Mouse (Mus musculus) granulocyte monocyte progenitor cell, adult 5-6 weeks (primary cell): Measurements from ENCODE around the gene Elp1. TPM values are rescaled to one million over a fixed set of nuclear protein-coding genes. Genes with fewer than 3 reads are reported as not detected.

Experiments
- ATAC-seq: replicated peaks from 2 replicates; pipeline ENCODE4 v1.8.0; 2016; ENCODE audit warnings: mild to moderate bottlenecking, moderate TSS enrichment, inconsistent platforms; ENCODE audit not compliant: poor library complexity, severe bottlenecking
- total RNA-seq, 2 experiments: library from RNA; stranded (forward) in 1 of 2; stranded (reverse) in 1 of 2; fragments of 200-712, 200-1000 nt in 1 of 2; fragments of >200 nt in 1 of 2; fragmentation: Nextera tagmentation in 1 of 2; gene quantifications; 2 replicates each; pipeline ENCODE4 v1.2.3; 2014 to 2017

Elp1 gene
- total RNA-seq, 2 experiments from 2014 or later: 39.4 to 52.5 TPM

- no peak for ATAC-seq
Observed at GRCm38 (mm10) chr4:56718573-56719442, 83.3 kb downstream of the Elp1 start.

GRCm38 (mm10) chr4:56717932-56718331, 84.2 kb downstream of the Elp1 start:
- ATAC-seq: no peak

- ATAC-seq: no peak
Observed at GRCm38 (mm10) chr4:56716801-56717200, 85.3 kb downstream of the Elp1 start.

GRCm38 (mm10) chr4:56713155-56713554, 89.0 kb downstream of the Elp1 start:
- no peak for ATAC-seq

GRCm38 (mm10) chr4:56702234-56702633, 99.9 kb downstream of the Elp1 start:
- ATAC-seq: no peak

Other genes with a start within 250 kb of the Elp1 start
- not detected in 2 replicates for gene Gm26657, start 62.3 kb downstream of the Elp1 start, total RNA-seq (2014; fragmentation: Nextera tagmentation)
- not detected in 2 replicates for gene Gm26657, start 62.3 kb downstream of the Elp1 start, total RNA-seq (2017)
- gene Actl7b, start 60.9 kb downstream of the Elp1 start, total RNA-seq (2014; fragmentation: Nextera tagmentation): not detected in 2 replicates
- not detected in 2 replicates for gene Actl7b, start 60.9 kb downstream of the Elp1 start, total RNA-seq (2017)
- gene Actl7a, start 58.9 kb downstream of the Elp1 start, total RNA-seq (2014; fragmentation: Nextera tagmentation): not detected in 2 replicates
- not detected in 2 replicates for gene Actl7a, start 58.9 kb downstream of the Elp1 start, total RNA-seq (2017)
- 31.0 and 37.9 TPM in 2 replicates for gene Fam206a, start within 50 bp of the Elp1 start, total RNA-seq (2014; fragmentation: Nextera tagmentation)
- gene Fam206a, start within 50 bp of the Elp1 start, total RNA-seq (2017): 8.7 and 10.1 TPM in 2 replicates
- gene Ctnnal1, start 62.9 kb upstream of the Elp1 start, total RNA-seq (2014; fragmentation: Nextera tagmentation): 5.9 and 6.1 TPM in 2 replicates
- 2.0 TPM in 2 replicates for gene Ctnnal1, start 62.9 kb upstream of the Elp1 start, total RNA-seq (2017)
- gene Tmem245, start 145.1 kb upstream of the Elp1 start, total RNA-seq (2014; fragmentation: Nextera tagmentation): 16.3 and 18.2 TPM in 2 replicates
- 9.9 and 10.1 TPM in 2 replicates for gene Tmem245, start 145.1 kb upstream of the Elp1 start, total RNA-seq (2017)
- not detected in 2 replicates for gene Frrs1l, start 188.1 kb upstream of the Elp1 start, total RNA-seq (2014; fragmentation: Nextera tagmentation)
- gene Frrs1l, start 188.1 kb upstream of the Elp1 start, total RNA-seq (2017): not detected in 2 replicates